Mouse (Mus musculus) hindbrain, embryonic 11.5 days (tissue): ENCODE data around the gene Susd3. TPM values are rescaled to one million over a fixed set of nuclear protein-coding genes. Genes with fewer than 3 reads are reported as not detected.

Experiments
- ATAC-seq: fragments of 200-750 bp; cut with Nextera tagmentation; 2 replicates; pipeline ENCODE4 v1.8.0; 2017; ENCODE audit warnings: mild to moderate bottlenecking, moderate TSS enrichment, moderate library complexity; ENCODE audit not compliant: low FRiP score
- DNase-seq: peaks from one replicate; pipeline ENCODE4 v3.0.0-alpha.2; 2015; ENCODE audit warnings: low spot score
- H3K27ac ChIP-seq: fragments of 300-500 bp; sonication (generic); 2 replicates; pipeline ENCODE4 v1.5.1; 2014; ENCODE audit warnings: mild to moderate bottlenecking, low read depth, low read length
- H3K27me3 ChIP-seq: fragments of 300-500 bp; sonication (generic); 2 replicates; pipeline ENCODE4 v1.6.1; 2014; ENCODE audit warnings: mild to moderate bottlenecking, low read length, moderate library complexity, mixed read lengths; ENCODE audit not compliant: control insufficient read depth, insufficient read depth
- H3K36me3 ChIP-seq: fragments of 300-500 bp; sonication (generic); 2 replicates; pipeline ENCODE4 v1.6.1; 2014; ENCODE audit warnings: mild to moderate bottlenecking, low read length, moderate library complexity, mixed read lengths; ENCODE audit not compliant: control insufficient read depth, insufficient read depth
- H3K4me1 ChIP-seq: fragments of 300-500 bp; sonication (generic); replicated peaks from 2 replicates; pipeline ENCODE4 v1.6.1; 2014; ENCODE audit warnings: low read length, mixed read lengths; ENCODE audit not compliant: control insufficient read depth, insufficient read depth
- H3K4me2 ChIP-seq: fragments of 300-500 bp; sonication (generic); replicated peaks from 2 replicates; pipeline ENCODE4 v1.6.1; 2014; ENCODE audit warnings: mild to moderate bottlenecking, low read depth, low read length
- H3K4me3 ChIP-seq: fragments of 300-500 bp; sonication (generic); 2 replicates; pipeline ENCODE4 v1.5.1; 2014; ENCODE audit warnings: low read depth, low read length
- H3K9ac ChIP-seq: fragments of 300-500 bp; sonication (generic); 2 replicates; pipeline ENCODE4 v1.6.1; 2014; ENCODE audit warnings: low read depth, low read length
- H3K9me3 ChIP-seq: fragments of 300-500 bp; sonication (generic); 2 replicates; pipeline ENCODE4 v1.6.1; 2016; ENCODE audit warnings: low read length; ENCODE audit not compliant: control insufficient read depth
- WGBS: fragments of 180-500 bp; shearing (Covaris S2); extraction: QIAGEN DNeasy Blood & Tissue Kit; methylation state at CpG from one replicate; pipeline ENCODE4 v1.1.7; 2014; 5-methylcytosine and 5-hydroxymethylcytosine counted together
- polyA plus RNA-seq: library from polyadenylated mRNA; unstranded; fragments of >200 nt; fragmentation: Nextera tagmentation; extraction: Ambion mirVana; gene quantifications from 2 replicates; pipeline ENCODE4 v1.2.1, GENCODE M21; 2014

Gene Susd3
- polyA plus RNA-seq, 1 experiment from 2014 or later, result 0.63 TPM

- 16% methylated on average over 10 of the region's 10 CpGs for WGBS
- DNase-seq, result no peak
- ATAC-seq, result no peak
Observed at GRCm38 (mm10) chr13:49224314-49224713, 24.2 kb downstream of the Susd3 start.

GRCm38 (mm10) chr13:49220912-49221311 is 27.6 kb downstream of the Susd3 start:
- Histone ChIP-seq H3K4me3 (no peak overlapping the region), H3K4me2 (no peak overlapping the region), H3K4me1 (no peaks in the 10 kb centered on the region), H3K9ac (no peak overlapping the region), H3K27me3 (0 out of 2 replicates have a peak, but pooled peaks cover 4% of the 10 kb centered on the region), H3K36me3 (no peaks in the 10 kb centered on the region), H3K9me3 (no peaks in the 10 kb centered on the region), H3K27ac (no peak overlapping the region)
- 17% methylated on average over 5 of the region's 5 CpGs for WGBS
- ATAC-seq (no peak), DNase-seq (no peak)

More at GRCm38 (mm10) chr13:49224314-49224713, 24.2 kb downstream of the Susd3 start:
- Histone ChIP-seq H3K4me2 (no peak overlapping the region), H3K27me3 (0 out of 2 replicates have a peak, but pooled peaks cover 2% of the 10 kb centered on the region), H3K27ac (no peak overlapping the region), H3K4me1 (no peaks in the 10 kb centered on the region), H3K4me3 (no peak overlapping the region), H3K36me3 (no peaks in the 10 kb centered on the region), H3K9me3 (no peaks in the 10 kb centered on the region), H3K9ac (no peak overlapping the region)

- DNase-seq (no peak), ATAC-seq (no peak)
- Histone ChIP-seq H3K9me3 (no peaks in the 10 kb centered on the region), H3K4me2 (no peak overlapping the region), H3K4me3 (no peak overlapping the region), H3K9ac (no peak overlapping the region), H3K27ac (no peak overlapping the region), H3K27me3 (peaks cover 7% of the 10 kb centered on the region; the same call in 1 of the 2 replicates), H3K36me3 (no peaks in the 10 kb centered on the region), H3K4me1 (no peaks in the 10 kb centered on the region)
- WGBS, result 92% methylated on average over 4 of the region's 4 CpGs
Observed at GRCm38 (mm10) chr13:49219367-49219766, 29.1 kb downstream of the Susd3 start.

- H3K36me3 ChIP-seq, result no peaks in the 10 kb centered on the region
- H3K4me1 ChIP-seq, result no peaks in the 10 kb centered on the region
- H3K27ac ChIP-seq, result no peak overlapping the region
- no peaks in the 10 kb centered on the region for H3K9me3 ChIP-seq
- no peak overlapping the region for H3K4me3 ChIP-seq
- ATAC-seq (no peak), DNase-seq (peak; percentile 16)
- no peak overlapping the region for H3K9ac ChIP-seq
- no peak overlapping the region for H3K4me2 ChIP-seq
- H3K27me3 ChIP-seq, result peaks cover 9% of the 10 kb centered on the region; the same call in 1 of the 2 replicates
- WGBS, result 50% methylated on average over 3 of the region's 3 CpGs
Observed at GRCm38 (mm10) chr13:49218651-49219050, 29.9 kb downstream of the Susd3 start.

- peaks cover 9% of the 10 kb centered on the region; the same call in 1 of the 2 replicates for H3K27me3 ChIP-seq
- ATAC-seq, result no peak
- WGBS, result 52% methylated on average over 9 of the region's 9 CpGs
- no peaks in the 10 kb centered on the region for H3K4me1 ChIP-seq
- no peaks in the 10 kb centered on the region for H3K9me3 ChIP-seq
- no peak overlapping the region for H3K9ac ChIP-seq
- H3K36me3 ChIP-seq, result no peaks in the 10 kb centered on the region
- no peak overlapping the region for H3K4me3 ChIP-seq
- peak; percentile 12 for DNase-seq
- no peak overlapping the region for H3K27ac ChIP-seq
- H3K4me2 ChIP-seq, result no peak overlapping the region
Observed at GRCm38 (mm10) chr13:49216808-49217561, 31.5 kb downstream of the Susd3 start.

DNA sequence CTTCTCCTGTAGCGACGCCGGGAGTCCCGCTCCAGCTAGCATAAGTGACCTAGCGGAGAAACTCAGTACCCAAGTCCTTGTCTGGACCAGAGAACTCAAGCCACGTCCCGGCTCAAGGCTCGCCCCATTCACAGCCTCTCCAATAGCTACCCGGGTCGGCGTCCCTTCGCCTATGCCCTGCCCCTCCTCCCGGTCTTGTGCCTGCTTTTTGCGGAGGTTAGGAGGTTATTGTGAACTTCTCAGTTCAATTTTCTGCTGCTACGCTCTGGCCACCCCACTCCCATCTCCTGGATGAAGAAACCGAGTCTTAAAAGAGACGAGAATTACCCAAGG is 32.3 kb downstream of the Susd3 start:
- peaks cover 9% of the 10 kb centered on the region; the same call in 1 of the 2 replicates for H3K27me3 ChIP-seq
- H3K27ac ChIP-seq, result no peak overlapping the region
- no peaks in the 10 kb centered on the region for H3K9me3 ChIP-seq
- peak; percentile 58; the same call in 1 of the 2 replicates for ATAC-seq
- peak overlapping the region; percentile 69 for H3K4me3 ChIP-seq
- no peaks in the 10 kb centered on the region for H3K36me3 ChIP-seq
- no peaks in the 10 kb centered on the region for H3K4me1 ChIP-seq
- H3K9ac ChIP-seq, result peak overlapping the region; percentile 73
- WGBS, result 4% methylated on average over 17 of the region's 17 CpGs
- no peak for DNase-seq
- H3K4me2 ChIP-seq, result peak overlapping the region; percentile 97

- under 1% methylated on average over 69 of the region's 78 CpGs for WGBS
- Histone ChIP-seq H3K9me3 (no peaks in the 10 kb centered on the region), H3K36me3 (no peaks in the 10 kb centered on the region), H3K4me3 (peak within 1 kb of the TSS; percentile 69), H3K4me1 (no peaks in the 10 kb centered on the region), H3K4me2 (peak within 1 kb of the TSS; percentile 97), H3K9ac (peak within 1 kb of the TSS; percentile 73), H3K27ac (no peak within 1 kb of the TSS), H3K27me3 (peaks cover 9% of the 10 kb centered on the region; the same call in 1 of the 2 replicates)
- peak; percentile 96 for DNase-seq
- peak; percentile 90 for ATAC-seq
Observed at GRCm38 (mm10) chr13:49215504-49216219, 32.8 kb downstream of the Susd3 start, which contains the start of gene Card19. Card19 (minus strand) TSS chr13:49216037.

- H3K4me1 ChIP-seq, result no peaks in the 10 kb centered on the region
- H3K27me3 ChIP-seq, result peaks cover 9% of the 10 kb centered on the region; the same call in 1 of the 2 replicates
- 9% methylated on average over 5 of the region's 5 CpGs for WGBS
- DNase-seq, result no peak
- no peak overlapping the region; the same call in 1 of the 2 replicates for H3K9ac ChIP-seq
- H3K4me2 ChIP-seq, result peak overlapping the region; percentile 97
- no peaks in the 10 kb centered on the region for H3K36me3 ChIP-seq
- no peak overlapping the region for H3K27ac ChIP-seq
- no peak for ATAC-seq
- H3K4me3 ChIP-seq, result peak overlapping the region; percentile 69
- H3K9me3 ChIP-seq, result no peaks in the 10 kb centered on the region
Observed at GRCm38 (mm10) chr13:49215128-49215503, 33.4 kb downstream of the Susd3 start.
